Mouse (Mus musculus): ENCODE data around the gene Mgat5b.

Gene Mgat5b

DNA sequence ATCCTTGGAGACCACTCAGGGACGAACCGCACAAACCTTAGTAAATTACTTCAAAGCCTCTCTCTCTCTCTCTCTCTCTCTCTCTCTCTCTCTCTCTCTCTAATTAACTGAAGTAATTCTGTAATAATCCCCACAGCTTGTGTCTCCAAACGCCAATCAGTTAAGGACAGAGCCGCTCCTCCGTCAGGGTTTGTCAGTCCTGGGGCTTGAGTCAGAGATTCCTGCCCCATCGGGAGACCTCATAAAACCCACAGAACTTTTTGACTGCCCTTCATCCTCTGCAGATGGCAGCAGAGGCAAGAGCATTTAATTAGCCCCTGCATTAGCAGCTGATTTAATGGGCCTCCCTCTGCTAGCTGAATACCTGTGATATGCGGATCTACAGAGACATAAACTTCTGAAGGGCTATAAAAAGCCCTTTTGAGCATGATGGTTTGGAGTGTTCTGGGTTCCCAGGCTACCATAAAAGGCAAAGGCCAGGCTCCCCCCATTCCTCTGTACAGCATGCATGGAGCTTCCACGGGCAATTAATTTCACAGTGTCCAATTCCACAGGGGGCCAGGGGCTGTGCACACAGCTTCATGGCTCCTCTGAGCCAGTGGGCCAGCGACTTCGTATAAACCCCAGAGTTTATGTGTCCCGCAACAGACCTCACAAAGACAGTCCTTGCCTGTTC lies 117.1 kb downstream of the Mgat5b start:
- DNase-seq (ENCODE audit: low spot score): no peak

Data from layer of hippocampus, adult 11-12 months (tissue).